Mouse (Mus musculus) telencephalon, adult 2 months (tissue): ENCODE measurements around the gene Gm5128.
"Not testable (repeated sequence)": the region's sequence is repeated elsewhere in the genome, so short reads cannot be mapped to it uniquely, and the experiment has no call there.

Experiments
- DNase-seq: peaks from one replicate; pipeline ENCODE4 v3.0.0-alpha.2; 2011; ENCODE audit warnings: low read depth, low spot score

The Gm5128 gene

GRCm38 (mm10) chrX:135372984-135373383, at the start of gene Gm5128:
Gene Gm5128 (plus strand): TSS chrX:135373284.
- DNase-seq: not testable (repeated sequence)

- not testable (repeated sequence) for DNase-seq
These were observed 12.4 kb upstream of the Gm5128 start for GRCm38 (mm10) chrX:135360685-135361084.

- DNase-seq: not testable (repeated sequence)
These were observed 11.1 kb upstream of the Gm5128 start for GRCm38 (mm10) chrX:135361943-135362342.

GRCm38 (mm10) chrX:135403578-135403977, 30.5 kb downstream of the Gm5128 start:
- not testable (repeated sequence) for DNase-seq

- not testable (repeated sequence) for DNase-seq
These were observed 48.1 kb downstream of the Gm5128 start for GRCm38 (mm10) chrX:135421203-135421602.

GRCm38 (mm10) chrX:135421824-135422223, 48.7 kb downstream of the Gm5128 start:
- not testable (repeated sequence) for DNase-seq

- DNase-seq: not testable (repeated sequence)
These were observed 49.4 kb downstream of the Gm5128 start for GRCm38 (mm10) chrX:135422473-135422872.
